Mouse (Mus musculus) spleen, embryonic (tissue): ENCODE results near the gene Adipoq.

Experiments
- CTCF ChIA-PET: fragments of 350-600 bp; sonication (Branson Sonifier 250); formaldehyde crosslinking; loops from one replicate; lab custom pipeline; 2022; lab: Charles Lee

The Adipoq gene

DNA sequence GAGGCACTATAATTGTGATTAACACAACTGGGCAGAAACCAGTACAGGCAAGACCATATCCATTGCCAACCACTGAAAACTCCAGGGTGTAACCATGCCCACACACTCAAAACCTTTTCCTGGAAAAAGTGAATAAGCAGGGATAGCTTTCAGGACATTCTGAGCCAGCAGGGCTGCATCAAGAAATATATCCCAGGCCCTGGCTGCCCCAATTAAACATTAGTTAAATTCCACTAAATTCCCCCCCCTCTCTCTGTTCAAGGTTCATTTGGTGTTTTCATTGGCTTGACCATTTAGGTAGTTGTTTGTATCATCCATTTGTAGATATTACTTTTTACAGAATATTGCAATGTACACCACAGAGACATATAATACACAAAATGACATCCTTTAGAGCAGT, 50.0 kb downstream of the Adipoq start:
- CTCF ChIA-PET, result no interaction called here

DNA sequence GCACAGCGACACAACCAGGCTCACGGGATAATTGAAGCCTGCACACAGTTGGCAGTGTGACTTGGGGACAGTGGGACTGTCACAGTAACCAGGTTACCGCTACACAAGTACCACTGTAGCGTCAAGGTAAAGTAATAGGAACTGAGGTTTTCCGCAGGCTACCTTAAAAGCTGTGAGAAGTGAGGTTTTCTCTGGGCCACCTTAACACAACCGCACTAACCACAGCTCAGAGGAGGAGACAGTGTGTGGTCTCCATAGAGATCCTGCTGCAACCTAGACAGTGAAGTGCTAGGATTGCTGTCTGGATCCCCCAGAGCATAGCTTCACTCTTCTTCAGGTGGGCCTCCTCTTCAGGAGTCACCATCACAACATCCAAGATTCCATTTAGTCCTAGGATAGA, 50.5 kb downstream of the Adipoq start:
- CTCF ChIA-PET, result no interaction called here

DNA sequence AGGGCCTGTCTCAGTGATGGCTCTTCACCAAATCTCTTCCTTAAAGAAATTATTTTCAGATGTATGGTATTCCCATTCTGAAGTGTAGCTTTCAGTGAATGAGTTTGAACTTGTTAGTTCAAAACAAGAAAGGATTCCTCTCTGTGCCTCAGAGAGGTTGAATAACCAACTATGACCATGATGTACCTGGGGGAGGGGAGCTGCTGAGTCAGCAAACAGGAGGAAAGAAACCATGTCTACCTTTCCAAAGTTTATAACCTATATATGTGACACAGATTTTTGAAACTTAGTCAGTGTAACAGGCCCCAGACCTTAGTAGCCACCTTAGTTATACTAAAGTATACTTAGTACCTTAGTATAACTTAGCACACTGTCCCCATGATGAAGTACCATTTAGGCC, 55.2 kb downstream of the Adipoq start:
- CTCF ChIA-PET, result no interaction called here
